Mouse (Mus musculus): ENCODE results near the gene Olfr517.

Gene Olfr517

GRCm38 (mm10) chr7:108872279-108872678 is at the start of gene Olfr517:
Gene Olfr517, minus strand, starts transcription at chr7:108872379.
- no peak for DNase-seq (ENCODE audit: low read depth, low spot score)

- no peak for DNase-seq (ENCODE audit: low read depth, low spot score)
Measured at GRCm38 (mm10) chr7:108903969-108904368, 31.8 kb upstream of the Olfr517 start.

- DNase-seq (ENCODE audit: low read depth, low spot score) = no peak
Measured at GRCm38 (mm10) chr7:108894320-108894719, 22.1 kb upstream of the Olfr517 start, which contains the start of gene Olfr519. Gene Olfr519, minus strand, starts transcription at chr7:108894420.

GRCm38 (mm10) chr7:108884906-108885305 is 12.7 kb upstream of the Olfr517 start, which contains the start of gene Olfr518:
Gene Olfr518, minus strand, starts transcription at chr7:108885006.
- no peak for DNase-seq (ENCODE audit: low read depth, low spot score)

GRCm38 (mm10) chr7:108850429-108850828 is 21.8 kb downstream of the Olfr517 start, which contains the start of gene Olfr516:
Gene Olfr516, minus strand, starts transcription at chr7:108850529.
- no peak for DNase-seq (ENCODE audit: low read depth, low spot score)

- no peak for DNase-seq (ENCODE audit: low read depth, low spot score)
Measured at GRCm38 (mm10) chr7:108825897-108826296, 46.3 kb downstream of the Olfr517 start, which contains the start of gene Olfr514. Gene Olfr514, minus strand, starts transcription at chr7:108825997.
